Comparison of ENCODE assay signal across 15 mouse cellular contexts in the genomic region with DNA sequence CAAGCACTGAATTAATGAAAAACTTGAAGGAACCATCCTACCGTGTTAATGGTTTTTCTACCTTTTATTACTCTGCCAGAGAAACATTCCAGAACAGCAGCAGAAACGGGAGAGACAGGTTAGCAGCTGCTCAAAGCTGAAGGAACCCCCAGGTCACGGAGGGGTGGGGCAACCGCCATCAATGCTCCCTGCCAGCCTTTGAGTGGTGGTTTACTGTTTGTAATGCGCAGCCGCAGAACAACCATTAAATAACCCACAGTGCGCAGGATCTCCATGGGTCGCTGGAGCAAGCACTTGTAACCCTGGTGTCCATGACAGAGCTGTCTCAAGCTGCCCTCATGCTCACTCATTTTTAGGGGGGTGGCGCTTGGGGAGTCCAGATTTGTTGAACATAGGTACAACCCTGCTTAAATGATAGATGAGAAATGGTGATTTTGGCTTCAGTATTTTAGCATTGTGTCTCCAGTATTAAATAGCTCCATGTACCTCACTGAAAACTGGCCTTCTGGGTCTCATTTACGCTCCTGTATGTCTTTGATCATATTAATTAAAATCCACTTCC.
DNase-seq lines count a peak whose midpoint lies in the region; ATAC-seq and TF ChIP-seq lines count a peak whose summit lies in the region.
"Had no signal": no experiment of that assay in that cellular context is flagged by ENCODE, and none has a peak within 500 bp of the region (broad histone marks: within the 10 kb centered on the region; RNA-seq: fewer than 3 reads in every experiment).

No protein-coding gene starts in this region.

- H3K4me3 ChIP-seq in testis, adult 2 months (ENCODE audit: control insufficient read depth, low read depth, low read length), result peak overlapping the region; percentile 35; the same call in 1 of the 2 replicates
- no peak overlapping the region for H3K4me3 ChIP-seq in kidney, embryonic 14.5 days (ENCODE audit: low read length)
- no peak overlapping the region for H3K4me3 ChIP-seq in limb, embryonic 14.5 days (replicated peaks; ENCODE audit: low read length)
- H3K4me3 ChIP-seq in left cerebral cortex, adult 2 months, result no peak overlapping the region
- H3K4me3 ChIP-seq: forebrain, embryonic 12.5 days; liver, embryonic 15.5 days had no signal

- no peak for DNase-seq in testis, postnatal 14 days (ENCODE audit: low spot score)
- peak; percentile 52 for DNase-seq in limb, embryonic 14.5 days (ENCODE audit: low spot score)
- no peak for DNase-seq in frontal cortex, postnatal 36 days (ENCODE audit: low spot score in 2 of 2)
- no peak for DNase-seq in cerebellum, adult 11-12 months
- no peak for DNase-seq in left cerebral cortex, adult 2 months (ENCODE audit: extremely low spot score in 1 of 2, low spot score in 2 of 2)
- DNase-seq: adrenal gland, postnatal 25 days; cerebellum, adult 11 months; heart, postnatal 4 days; layer of hippocampus, adult 9-11 months had no signal

- 0 out of 2 replicates have a peak, but pooled peaks have one; percentile 9 for ATAC-seq in kidney, embryonic 14.5 days (ENCODE audit: low FRiP score, low TSS enrichment)
- ATAC-seq in limb, embryonic 14.5 days (ENCODE audit: low FRiP score, low read depth), result no peak
- no peak for ATAC-seq in granulocyte monocyte progenitor cell, adult 5-6 weeks (replicated peaks; ENCODE audit: poor library complexity, severe bottlenecking)

- intact Hi-C loops in left cerebral cortex, adult 2 months (cut with DNase I), result loop anchor here (5.0 kb wide), 1 partner anchor 100 kb away; no protein-coding TSS in a partner anchor

- H3K4me1 ChIP-seq in testis, adult 2 months (ENCODE audit: control insufficient read depth, insufficient read depth, low read length), result peaks cover 7% of the 10 kb centered on the region
- H3K4me1 ChIP-seq in kidney, embryonic 14.5 days (ENCODE audit: control insufficient read depth, insufficient read depth, low read length), result peaks cover 17% of the 10 kb centered on the region; the same call in 1 of the 2 replicates
- peaks cover 5% of the 10 kb centered on the region; the same call in 1 of the 2 replicates for H3K4me1 ChIP-seq in limb, embryonic 14.5 days (ENCODE audit: control insufficient read depth, insufficient read depth, low read length)
- H3K4me1 ChIP-seq: liver, embryonic 15.5 days had no signal

- peak overlapping the region; percentile 11; the same call in 1 of the 2 replicates for H3K4me2 ChIP-seq in kidney, embryonic 14.5 days (replicated peaks; ENCODE audit: low read depth, low read length)
- H3K4me2 ChIP-seq in limb, embryonic 14.5 days (replicated peaks; ENCODE audit: low read depth, low read length, severe bottlenecking), result no peak overlapping the region
- H3K4me2 ChIP-seq: forebrain, embryonic 12.5 days; liver, embryonic 15.5 days had no signal

- no peaks in the 10 kb centered on the region for H3K27me3 ChIP-seq in testis, adult 2 months (ENCODE audit: control insufficient read depth, insufficient read depth, low read length)
- H3K27me3 ChIP-seq in kidney, embryonic 14.5 days (ENCODE audit: control insufficient read depth, insufficient read depth, low read length), result no peaks in the 10 kb centered on the region
- no peaks in the 10 kb centered on the region for H3K27me3 ChIP-seq in limb, embryonic 14.5 days (ENCODE audit: control insufficient read depth, insufficient read depth, low read length)
- H3K27me3 ChIP-seq: forebrain, embryonic 12.5 days; liver, embryonic 15.5 days had no signal

- no peak overlapping the region for H3K27ac ChIP-seq in testis, adult 2 months (ENCODE audit: control insufficient read depth, insufficient read depth, low read depth, low read length)
- H3K27ac ChIP-seq in kidney, embryonic 14.5 days (ENCODE audit: low read depth, low read length), result peak overlapping the region; percentile 30; the same call in 1 of the 2 replicates
- H3K27ac ChIP-seq in limb, embryonic 14.5 days (replicated peaks; ENCODE audit: low read depth, low read length), result no peak overlapping the region
- H3K27ac ChIP-seq in left cerebral cortex, adult 2 months, result no peak overlapping the region
- H3K27ac ChIP-seq: liver, embryonic 15.5 days; macrophage had no signal

- no peaks in the 10 kb centered on the region for H3K36me3 ChIP-seq in testis, adult 2 months (ENCODE audit: control insufficient read depth, insufficient read depth, low read length)
- H3K36me3 ChIP-seq in kidney, embryonic 14.5 days (ENCODE audit: control insufficient read depth, insufficient read depth, low read length), result no peaks in the 10 kb centered on the region
- H3K36me3 ChIP-seq in limb, embryonic 14.5 days (ENCODE audit: control insufficient read depth, insufficient read depth, low read length), result no peaks in the 10 kb centered on the region
- H3K36me3 ChIP-seq: forebrain, embryonic 12.5 days; liver, embryonic 15.5 days had no signal

- no peaks in the 10 kb centered on the region for H3K9me3 ChIP-seq in kidney, embryonic 14.5 days (ENCODE audit: control insufficient read depth, low read length)
- H3K9me3 ChIP-seq in limb, embryonic 14.5 days (ENCODE audit: control insufficient read depth, low read length), result no peaks in the 10 kb centered on the region
- H3K9me3 ChIP-seq: forebrain, embryonic 12.5 days; liver, embryonic 15.5 days had no signal

- H3K9ac ChIP-seq in kidney, embryonic 14.5 days (ENCODE audit: low read depth, low read length), result no peak overlapping the region
- no peak overlapping the region for H3K9ac ChIP-seq in limb, embryonic 14.5 days (ENCODE audit: low read depth, low read length, severe bottlenecking)
- H3K9ac ChIP-seq: forebrain, embryonic 12.5 days; liver, embryonic 15.5 days had no signal

- 35% methylated on average over 10 of the region's 10 CpGs for WGBS in kidney, embryonic 14.5 days
- 39% methylated on average over 10 of the region's 10 CpGs for WGBS in limb, embryonic 14.5 days

- no peak for TF ChIP-seq POLR2A in testis, adult 2 months (IDR thresholded peaks at IDR 0.05; ENCODE audit: control insufficient read depth, low read depth, low read length)
- TF ChIP-seq POLR2A in limb, embryonic 14.5 days (IDR thresholded peaks at IDR 0.05; ENCODE audit: borderline replicate concordance, extremely low read depth, insufficient read depth, insufficient read length), result no peak

- TF ChIP-seq CTCF in testis, adult 2 months (IDR thresholded peaks at IDR 0.05; ENCODE audit: control insufficient read depth, insufficient read depth, insufficient replicate concordance, low read depth, low read length), result no peak
- no peak for TF ChIP-seq CTCF in left cerebral cortex, adult 2 months (IDR thresholded peaks at IDR 0.05)
